Mouse (Mus musculus) heart, embryonic 13.5 days (tissue): Measurements from ENCODE around the gene Tmem39b. TPM values are rescaled to one million over a fixed set of nuclear protein-coding genes. Genes with fewer than 3 reads are reported as not detected.

Experiments
- ATAC-seq: fragments of 200-750 bp; cut with Nextera tagmentation; 2 replicates; pipeline ENCODE4 v1.8.0; 2017; ENCODE audit warnings: moderate TSS enrichment; ENCODE audit not compliant: insufficient number of reproducible peaks, low FRiP score, low TSS enrichment; ENCODE audit errors: extremely low read depth
- H3K27ac ChIP-seq: fragments of 300-500 bp; sonication (generic); replicated peaks from 2 replicates; pipeline ENCODE4 v1.5.1; 2015; ENCODE audit warnings: moderate library complexity, mild to moderate bottlenecking, inconsistent platforms
- H3K27me3 ChIP-seq: fragments of 300-500 bp; sonication (generic); replicated peaks from 2 replicates; pipeline ENCODE4 v1.6.1; 2015; ENCODE audit warnings: mild to moderate bottlenecking, inconsistent platforms
- H3K36me3 ChIP-seq: fragments of 300-500 bp; sonication (generic); 2 replicates; pipeline ENCODE4 v1.6.1; 2015; ENCODE audit warnings: mild to moderate bottlenecking, inconsistent platforms
- H3K4me1 ChIP-seq: fragments of 300-500 bp; sonication (generic); 2 replicates; pipeline ENCODE4 v1.6.1; 2015; ENCODE audit warnings: inconsistent platforms
- H3K4me2 ChIP-seq: fragments of 300-500 bp; sonication (generic); 2 replicates; pipeline ENCODE4 v1.6.1; 2015; ENCODE audit warnings: inconsistent platforms, mild to moderate bottlenecking, moderate library complexity
- H3K4me3 ChIP-seq: fragments of 300-500 bp; sonication (generic); 2 replicates; pipeline ENCODE4 v1.5.1; 2015; ENCODE audit warnings: moderate library complexity, mild to moderate bottlenecking, inconsistent platforms
- H3K9ac ChIP-seq: fragments of 300-500 bp; sonication (generic); 2 replicates; pipeline ENCODE4 v1.6.1; 2015; ENCODE audit warnings: inconsistent platforms, mild to moderate bottlenecking, moderate library complexity
- H3K9me3 ChIP-seq: fragments of 300-500 bp; sonication (generic); 2 replicates; pipeline ENCODE4 v1.6.1; 2016; ENCODE audit warnings: inconsistent platforms
- WGBS: fragments of 180-500 bp; shearing (Covaris S2); methylation state at CpG from one replicate; pipeline ENCODE4 v1.1.7; 2015; ENCODE audit warnings: mixed read lengths; 5-methylcytosine and 5-hydroxymethylcytosine counted together
- polyA plus RNA-seq: library from polyadenylated mRNA; unstranded; fragments of >200 nt; fragmentation: Nextera tagmentation; extraction: Ambion mirVana; gene quantifications from 2 replicates; pipeline ENCODE4 v1.2.1, GENCODE M21; 2015

The Tmem39b gene
- polyA plus RNA-seq, 1 experiment from 2014 or later, result 6.7 TPM

DNA sequence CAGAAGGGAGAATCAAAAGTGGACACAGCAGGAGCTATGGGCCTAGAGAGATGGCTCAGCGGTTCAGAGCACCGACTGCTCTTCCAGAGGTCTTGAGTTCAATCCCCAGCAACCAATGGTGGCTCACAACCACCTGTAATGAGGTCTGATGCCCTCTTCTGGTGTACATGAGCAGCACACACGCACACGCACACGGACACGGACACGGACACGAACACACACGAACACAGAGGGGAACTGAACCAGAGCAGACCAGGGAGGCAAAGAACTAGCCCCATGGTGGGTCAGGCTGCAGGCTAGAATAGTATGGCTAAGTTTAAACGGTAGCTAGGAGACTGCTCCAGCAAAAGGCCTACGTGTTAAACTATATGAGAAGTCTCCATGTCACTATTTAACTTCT is 14.8 kb downstream of the Tmem39b start:
- no peaks in the 10 kb centered on the region for H3K4me1 ChIP-seq
- no peak for ATAC-seq
- no peaks in the 10 kb centered on the region for H3K27me3 ChIP-seq
- H3K36me3 ChIP-seq, result peaks cover 97% of the 10 kb centered on the region
- H3K4me3 ChIP-seq, result no peak overlapping the region
- no peak overlapping the region for H3K9ac ChIP-seq
- WGBS, result 96% methylated on average over 11 of the region's 11 CpGs
- H3K9me3 ChIP-seq, result no peaks in the 10 kb centered on the region
- H3K4me2 ChIP-seq, result no peak overlapping the region
- H3K27ac ChIP-seq, result no peak overlapping the region

GRCm38 (mm10) chr4:129672878-129673449 is 23.7 kb downstream of the Tmem39b start:
- Histone ChIP-seq H3K36me3 (peaks cover 38% of the 10 kb centered on the region), H3K4me3 (peak overlapping the region; percentile 93), H3K9ac (peak overlapping the region; percentile 97), H3K4me1 (peaks cover 20% of the 10 kb centered on the region), H3K27me3 (no peaks in the 10 kb centered on the region), H3K4me2 (peak overlapping the region; percentile 90), H3K27ac (peak overlapping the region; percentile 97), H3K9me3 (no peaks in the 10 kb centered on the region)
- ATAC-seq, result no peak
- WGBS, result 4% methylated on average over 10 of the region's 10 CpGs

GRCm38 (mm10) chr4:129672083-129672877 is 24.4 kb downstream of the Tmem39b start, which contains the start of gene Kpna6:
Kpna6 (minus strand) TSS chr4:129672767.
- peaks cover 35% of the 10 kb centered on the region for H3K36me3 ChIP-seq
- H3K27me3 ChIP-seq, result no peaks in the 10 kb centered on the region
- peak; percentile 72 for ATAC-seq
- H3K4me2 ChIP-seq, result peak within 1 kb of the TSS; percentile 90
- peak within 1 kb of the TSS; percentile 93 for H3K4me3 ChIP-seq
- peak within 1 kb of the TSS; percentile 97 for H3K9ac ChIP-seq
- peaks cover 20% of the 10 kb centered on the region for H3K4me1 ChIP-seq
- WGBS, result under 1% methylated on average over 65 of the region's 65 CpGs
- peak within 1 kb of the TSS; percentile 97 for H3K27ac ChIP-seq
- H3K9me3 ChIP-seq, result no peaks in the 10 kb centered on the region

GRCm38 (mm10) chr4:129671491-129672082 is 25.1 kb downstream of the Tmem39b start:
- no peak for ATAC-seq
- H3K9ac ChIP-seq, result peak overlapping the region; percentile 97
- peak overlapping the region; percentile 90 for H3K4me2 ChIP-seq
- peak overlapping the region; percentile 97 for H3K27ac ChIP-seq
- H3K27me3 ChIP-seq, result no peaks in the 10 kb centered on the region
- peaks cover 35% of the 10 kb centered on the region for H3K36me3 ChIP-seq
- WGBS, result 6% methylated on average over 12 of the region's 12 CpGs
- peaks cover 20% of the 10 kb centered on the region for H3K4me1 ChIP-seq
- peak overlapping the region; percentile 93 for H3K4me3 ChIP-seq
- no peaks in the 10 kb centered on the region for H3K9me3 ChIP-seq

DNA sequence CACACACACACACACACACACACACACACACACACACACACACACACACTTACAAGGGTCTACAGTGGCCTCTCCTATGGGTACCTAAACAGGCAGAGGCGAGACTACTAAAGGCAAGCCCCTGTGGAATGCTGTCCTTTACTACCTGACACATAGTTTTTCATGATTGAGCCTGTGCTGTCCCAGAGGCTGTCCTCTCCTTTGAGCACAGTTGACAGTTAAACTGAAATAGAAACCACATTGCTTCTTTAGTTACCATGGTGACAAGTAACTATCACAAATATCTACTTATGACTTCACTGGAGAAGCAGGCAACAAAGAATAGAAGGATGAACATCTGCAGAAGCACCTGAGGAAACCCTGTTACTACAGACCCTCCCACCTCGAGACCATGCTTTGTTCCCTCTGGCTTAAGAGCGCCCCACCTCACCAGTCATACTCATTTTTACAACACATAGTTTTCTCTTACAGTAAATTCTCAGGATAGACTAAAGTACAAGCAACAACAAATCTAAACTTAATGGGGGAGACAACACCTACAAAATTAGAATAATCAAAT is 34.3 kb downstream of the Tmem39b start:
- H3K27ac ChIP-seq, result no peak overlapping the region
- no peak overlapping the region for H3K9ac ChIP-seq
- H3K36me3 ChIP-seq, result peaks cover 78% of the 10 kb centered on the region
- H3K9me3 ChIP-seq, result no peaks in the 10 kb centered on the region
- 75% methylated on average over 3 of the region's 3 CpGs for WGBS
- ATAC-seq, result no peak
- no peaks in the 10 kb centered on the region for H3K27me3 ChIP-seq
- no peak overlapping the region for H3K4me3 ChIP-seq
- no peaks in the 10 kb centered on the region for H3K4me1 ChIP-seq
- no peak overlapping the region for H3K4me2 ChIP-seq

DNA sequence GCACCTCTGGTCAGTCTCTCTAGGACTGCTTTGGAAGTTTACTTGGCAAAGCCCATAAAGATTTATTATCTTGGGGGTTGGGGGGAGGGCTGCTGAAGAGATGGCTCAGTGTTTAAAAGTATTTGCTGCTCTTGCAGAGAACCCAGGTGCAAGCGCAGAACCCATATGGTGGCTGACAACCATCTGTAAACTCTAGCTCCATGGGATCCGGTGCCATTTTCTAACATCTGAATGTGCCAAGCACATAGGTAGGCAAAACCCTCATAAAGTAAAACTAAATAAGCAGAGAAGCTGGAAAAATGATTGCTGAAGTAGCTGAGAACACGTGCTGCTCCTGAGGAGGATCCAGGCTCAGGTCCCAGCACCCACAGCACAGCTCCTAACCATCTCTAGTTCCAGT is 35.1 kb downstream of the Tmem39b start:
- no peak overlapping the region for H3K27ac ChIP-seq
- H3K4me3 ChIP-seq, result no peak overlapping the region
- no peak overlapping the region for H3K9ac ChIP-seq
- H3K36me3 ChIP-seq, result peaks cover 79% of the 10 kb centered on the region
- WGBS, result 92% methylated on average over 3 of the region's 3 CpGs
- no peaks in the 10 kb centered on the region for H3K4me1 ChIP-seq
- H3K27me3 ChIP-seq, result no peaks in the 10 kb centered on the region
- H3K4me2 ChIP-seq, result no peak overlapping the region
- H3K9me3 ChIP-seq, result no peaks in the 10 kb centered on the region
- no peak for ATAC-seq

- H3K4me2 ChIP-seq, result no peak overlapping the region
- ATAC-seq, result no peak
- H3K27ac ChIP-seq, result no peak overlapping the region
- no peak overlapping the region for H3K4me3 ChIP-seq
- WGBS, result 88% methylated on average over 14 of the region's 14 CpGs
- H3K4me1 ChIP-seq, result no peaks in the 10 kb centered on the region
- H3K27me3 ChIP-seq, result no peaks in the 10 kb centered on the region
- H3K9ac ChIP-seq, result no peak overlapping the region
- H3K9me3 ChIP-seq, result no peaks in the 10 kb centered on the region
- H3K36me3 ChIP-seq, result peaks cover 96% of the 10 kb centered on the region
These were observed 41.9 kb downstream of the Tmem39b start for GRCm38 (mm10) chr4:129654770-129655169.

DNA sequence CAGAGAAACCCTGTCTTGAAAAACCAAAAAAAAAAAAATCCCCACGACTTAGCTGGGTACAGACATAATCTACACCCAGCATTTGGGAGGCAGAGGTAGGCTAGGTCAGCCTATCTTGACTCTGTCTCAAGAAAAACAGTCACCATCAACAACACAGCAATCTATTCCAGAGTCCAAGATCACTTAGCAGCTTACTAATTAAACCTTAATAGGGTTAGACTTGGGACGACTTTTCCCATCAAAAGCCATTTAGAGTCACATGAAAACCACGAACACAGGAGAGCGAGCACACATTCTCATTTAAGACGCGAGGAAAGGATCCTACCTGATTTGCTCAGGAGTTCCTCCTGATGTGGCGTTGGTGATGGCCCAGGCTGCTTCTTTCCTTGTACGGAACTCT is 46.3 kb downstream of the Tmem39b start:
- ATAC-seq, result no peak
- peaks cover 96% of the 10 kb centered on the region for H3K36me3 ChIP-seq
- no peak overlapping the region for H3K27ac ChIP-seq
- H3K4me2 ChIP-seq, result no peak overlapping the region
- WGBS, result 93% methylated on average over 8 of the region's 8 CpGs
- no peaks in the 10 kb centered on the region for H3K9me3 ChIP-seq
- H3K4me1 ChIP-seq, result no peaks in the 10 kb centered on the region
- H3K27me3 ChIP-seq, result no peaks in the 10 kb centered on the region
- no peak overlapping the region for H3K4me3 ChIP-seq
- H3K9ac ChIP-seq, result no peak overlapping the region

GRCm38 (mm10) chr4:129648656-129649055 is 48.0 kb downstream of the Tmem39b start:
- Histone ChIP-seq H3K4me2 (no peak overlapping the region), H3K27me3 (no peaks in the 10 kb centered on the region), H3K9ac (no peak overlapping the region), H3K4me3 (no peak overlapping the region), H3K27ac (no peak overlapping the region), H3K4me1 (no peaks in the 10 kb centered on the region), H3K36me3 (peaks cover 96% of the 10 kb centered on the region), H3K9me3 (no peaks in the 10 kb centered on the region)
- 82% methylated on average over 1 of the region's 1 CpGs for WGBS
- no peak for ATAC-seq

DNA sequence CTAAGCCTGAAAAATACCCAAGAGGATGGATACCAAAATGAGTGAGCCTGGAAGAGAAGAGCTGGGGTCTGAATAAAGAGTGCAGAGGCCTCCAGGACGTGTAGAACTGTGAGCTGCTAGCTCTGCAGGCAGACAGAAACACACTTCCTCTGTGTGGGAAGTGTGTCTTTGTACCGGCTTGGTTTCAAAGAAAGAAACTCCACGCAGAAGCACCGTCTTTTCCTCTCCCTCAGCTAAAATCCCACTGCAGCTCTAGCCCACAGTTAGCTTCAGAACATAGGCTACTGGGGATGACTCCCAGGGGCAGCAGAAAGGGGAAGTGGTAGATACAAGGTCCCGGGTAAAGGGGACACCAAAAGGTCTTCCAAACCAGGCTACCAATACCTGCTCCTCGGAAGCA is 51.4 kb downstream of the Tmem39b start:
- H3K9ac ChIP-seq, result no peak overlapping the region
- H3K36me3 ChIP-seq, result peaks cover 65% of the 10 kb centered on the region
- ATAC-seq, result no peak
- no peak overlapping the region for H3K27ac ChIP-seq
- 86% methylated on average over 6 of the region's 6 CpGs for WGBS
- H3K4me2 ChIP-seq, result no peak overlapping the region
- H3K27me3 ChIP-seq, result no peaks in the 10 kb centered on the region
- peaks cover 6% of the 10 kb centered on the region; the same call in 1 of the 2 replicates for H3K4me1 ChIP-seq
- no peaks in the 10 kb centered on the region for H3K9me3 ChIP-seq
- no peak overlapping the region for H3K4me3 ChIP-seq

DNA sequence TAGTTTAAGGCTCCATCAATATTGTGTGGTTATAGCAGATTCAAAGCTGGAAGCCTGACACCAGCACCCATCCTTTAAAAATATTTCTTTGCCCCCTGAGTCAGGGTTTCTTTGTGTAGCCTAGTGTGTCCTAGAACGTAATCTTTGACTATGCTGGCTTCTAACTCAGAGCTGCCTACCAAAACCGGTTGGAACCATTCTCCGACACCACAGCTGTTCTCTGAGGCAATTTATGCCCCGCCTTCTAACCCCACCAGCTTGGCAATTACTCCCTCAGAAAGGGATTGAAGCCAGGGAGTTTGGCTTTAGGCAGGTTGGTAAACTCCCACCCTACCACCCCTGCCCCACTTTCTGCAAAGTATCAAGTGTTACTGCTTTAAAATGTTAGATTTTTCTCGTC is 54.9 kb downstream of the Tmem39b start:
- peak overlapping the region; percentile 87 for H3K4me2 ChIP-seq
- no peaks in the 10 kb centered on the region for H3K27me3 ChIP-seq
- WGBS, result 60% methylated on average over 5 of the region's 5 CpGs
- peak overlapping the region; percentile 55; the same call in 1 of the 2 replicates for H3K9ac ChIP-seq
- no peak for ATAC-seq
- H3K4me3 ChIP-seq, result peak overlapping the region; percentile 66; the same call in 1 of the 2 replicates
- H3K36me3 ChIP-seq, result peaks cover 58% of the 10 kb centered on the region
- peaks cover 28% of the 10 kb centered on the region for H3K4me1 ChIP-seq
- H3K27ac ChIP-seq, result no peak overlapping the region
- no peaks in the 10 kb centered on the region for H3K9me3 ChIP-seq
